Mouse (Mus musculus) myocyte (in vitro differentiated cells): ENCODE data around the gene Ptprg.

ENCODE experiments used
- E2F4 ChIP-seq: IDR thresholded peaks from one replicate; pipeline ENCODE4 v1.6.1; 2011; ENCODE audit warnings: mild to moderate bottlenecking, control low read depth, moderate library complexity; ENCODE audit not compliant: insufficient read depth
- MAX ChIP-seq: IDR thresholded peaks from one replicate; pipeline ENCODE4 v1.6.1; 2011; ENCODE audit warnings: low read depth, mild to moderate bottlenecking, control low read depth
- MYOD1 ChIP-seq, 3 experiments: IDR thresholded peaks; one replicate each; pipeline ENCODE4 v1.6.1; 2011; ENCODE audit warnings: control low read depth in 2 of 3, low read depth in 2 of 3, mild to moderate bottlenecking in 2 of 3, moderate library complexity in 1 of 3; ENCODE audit not compliant: insufficient read length in 2 of 3, control insufficient read depth in 1 of 3
- MYOG ChIP-seq, 3 experiments: IDR thresholded peaks; one replicate each; pipeline ENCODE4 v1.6.1; 2011; ENCODE audit warnings: control low read depth in 2 of 3, low read depth in 2 of 3, mild to moderate bottlenecking in 2 of 3; ENCODE audit not compliant: insufficient read length in 2 of 3, control insufficient read depth in 1 of 3, insufficient read depth in 1 of 3
- POLR2A ChIP-seq: IDR thresholded peaks from one replicate; pipeline ENCODE4 v1.6.1; 2011; ENCODE audit warnings: low read depth, mild to moderate bottlenecking, control low read depth, moderate library complexity; ENCODE audit not compliant: insufficient read length
- POLR2AphosphoS2 ChIP-seq: IDR thresholded peaks from one replicate; pipeline ENCODE4 v1.6.1; 2011; ENCODE audit warnings: low read depth, control low read depth; ENCODE audit not compliant: insufficient read length
- TCF12 ChIP-seq: IDR thresholded peaks from one replicate; pipeline ENCODE4 v1.6.1; 2011; ENCODE audit warnings: mild to moderate bottlenecking, control low read depth; ENCODE audit not compliant: poor library complexity, insufficient read depth, severe bottlenecking
- TCF3 ChIP-seq: IDR thresholded peaks from one replicate; pipeline ENCODE4 v1.6.1; 2011; ENCODE audit warnings: low read depth, control low read depth; ENCODE audit not compliant: insufficient read length
- USF1 ChIP-seq: IDR thresholded peaks from one replicate; pipeline ENCODE4 v1.6.1; 2011; ENCODE audit warnings: low read depth, mild to moderate bottlenecking, control low read depth, moderate library complexity

DNA sequence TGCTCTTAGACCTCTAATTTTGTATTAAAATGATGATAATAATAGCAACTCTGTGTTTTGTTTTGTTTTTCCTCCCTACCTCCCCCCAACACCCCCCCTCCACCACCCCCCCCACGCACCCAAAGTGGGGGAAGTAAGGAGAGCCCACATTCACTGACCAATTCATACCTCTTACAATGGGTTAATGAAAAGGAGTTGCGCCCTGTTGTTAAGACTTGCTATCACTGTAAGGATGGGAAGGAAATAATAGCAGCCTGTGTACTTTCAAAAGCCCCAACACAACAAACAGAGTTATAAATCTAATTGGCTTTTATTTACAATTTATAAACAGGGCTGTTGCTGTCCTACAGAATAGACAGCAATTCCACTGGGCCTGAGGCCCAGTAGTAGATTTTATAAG is 130.8 kb downstream of the Ptprg start:
- TF ChIP-seq TCF3 (no peak), MAX (no peak), POLR2A (no peak), POLR2AphosphoS2 (no peak), USF1 (no peak), MYOG (IDR thresholded peaks at IDR 0.05; ENCODE audit: control insufficient read depth in 1 of 3, insufficient read depth in 1 of 3, insufficient read length in 2 of 3, low read depth in 2 of 3) (no peak), TCF12 (no peak), E2F4 (no peak), MYOD1 (IDR thresholded peaks at IDR 0.05; ENCODE audit: control insufficient read depth in 1 of 3, insufficient read length in 2 of 3, low read depth in 2 of 3) (no peak)
